ENCODE assay signal across 10 mouse cellular contexts in the genomic region with DNA sequence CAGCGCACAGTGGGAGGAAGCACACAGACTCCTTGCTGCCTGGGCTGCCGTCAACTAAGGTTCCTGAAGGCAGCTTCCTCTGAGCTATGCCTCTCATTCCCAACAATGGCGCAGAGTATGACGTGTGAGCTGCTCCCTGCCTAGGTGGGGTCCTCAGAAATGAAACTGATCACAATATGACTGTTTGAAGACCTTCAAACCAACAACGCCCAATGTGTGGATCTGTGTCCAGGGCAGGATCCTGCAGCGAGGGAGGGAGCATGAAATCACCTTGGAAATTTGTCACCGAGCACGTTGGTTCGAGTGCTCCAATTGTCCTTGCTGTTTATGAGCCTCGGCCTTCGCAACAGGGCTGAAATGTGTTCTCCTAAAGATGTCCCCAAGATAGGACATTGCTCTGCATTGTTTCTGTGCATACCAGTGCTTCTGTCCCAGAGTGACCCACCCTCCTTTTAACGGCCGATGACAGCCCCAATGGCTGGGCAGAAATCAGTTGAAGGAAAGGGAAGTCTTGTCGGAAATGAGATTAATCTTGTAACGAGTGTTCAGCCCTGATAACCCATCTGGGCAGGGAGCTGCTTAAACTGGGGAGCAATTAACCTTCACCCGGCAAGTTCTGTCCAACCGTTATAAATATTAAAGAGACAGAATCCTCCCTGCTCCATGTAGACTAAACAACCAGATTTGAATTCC.
DNase-seq lines count a peak whose midpoint lies in the region; ATAC-seq lines count a peak whose summit lies in the region.
"Had no signal": no experiment of that assay in that cellular context is flagged by ENCODE, and none has a peak within 500 bp of the region (broad histone marks: within the 10 kb centered on the region; RNA-seq: fewer than 3 reads in every experiment).

No protein-coding gene starts in this region.

- peaks cover 2% of the 10 kb centered on the region; the same call in 1 of the 2 replicates for H3K4me1 ChIP-seq in lung, embryonic 16.5 days (replicated peaks; ENCODE audit: control insufficient read depth, insufficient read depth, low read length)
- H3K4me1 ChIP-seq: neural tube, embryonic 12.5 days had no signal

- DNase-seq in MEL-GATA-1-ER (ENCODE audit: extremely low read depth, low read depth): peak; percentile 89
- DNase-seq in heart, adult 11 months: peak; percentile 99
- DNase-seq in kidney, adult 9 months: peak; percentile 74
- DNase-seq in ovary, postnatal 36 days (ENCODE audit: low spot score): no peak
- DNase-seq in MN1 (ENCODE audit: low spot score): no peak
- DNase-seq in spleen, postnatal 14 days (ENCODE audit: low spot score in 2 of 2): no peak
- DNase-seq in frontal cortex, postnatal 14 days (ENCODE audit: low spot score in 2 of 2): no peak
- DNase-seq: thymus, postnatal 14 days had no signal

- no peak overlapping the region; the same call in 1 of the 2 replicates for H3K4me2 ChIP-seq in lung, embryonic 16.5 days (ENCODE audit: low read depth, low read length)
- H3K4me2 ChIP-seq: neural tube, embryonic 12.5 days had no signal

- H3K9ac ChIP-seq in lung, embryonic 16.5 days (ENCODE audit: low read length): no peak overlapping the region
- H3K9ac ChIP-seq: neural tube, embryonic 12.5 days had no signal

- H3K4me3 ChIP-seq in lung, embryonic 16.5 days (ENCODE audit: low read length): no peak overlapping the region
- H3K4me3 ChIP-seq: neural tube, embryonic 12.5 days had no signal

- H3K9me3 ChIP-seq in lung, embryonic 16.5 days (ENCODE audit: control insufficient read depth, low read length): no peaks in the 10 kb centered on the region
- H3K9me3 ChIP-seq: neural tube, embryonic 12.5 days had no signal

- WGBS in lung, embryonic 16.5 days: 53% methylated on average over 17 of the region's 17 CpGs

- no peaks in the 10 kb centered on the region for H3K36me3 ChIP-seq in lung, embryonic 16.5 days (ENCODE audit: control insufficient read depth, insufficient read depth, low read length)
- H3K36me3 ChIP-seq: neural tube, embryonic 12.5 days had no signal

- H3K27me3 ChIP-seq in lung, embryonic 16.5 days (ENCODE audit: control insufficient read depth, insufficient read depth, low read depth, low read length): no peaks in the 10 kb centered on the region
- H3K27me3 ChIP-seq: neural tube, embryonic 12.5 days had no signal

- peak; percentile 83 for ATAC-seq in lung, embryonic 16.5 days (ENCODE audit: low read depth)

- H3K27ac ChIP-seq in lung, embryonic 16.5 days (ENCODE audit: low read length): peak overlapping the region; percentile 65
- H3K27ac ChIP-seq: neural tube, embryonic 12.5 days had no signal

Comparison
In these comparisons a context has a peak if more than half of its experiments do, and no peak if none do; other contexts are left out.
1. DNase-seq: peak in MEL-GATA-1-ER (single experiment), heart, adult 11 months (single experiment) and kidney, adult 9 months (single experiment); none in ovary, postnatal 36 days (single experiment), MN1 (single experiment), spleen, postnatal 14 days (0 of 2) and frontal cortex, postnatal 14 days (0 of 2).